Mouse (Mus musculus) small intestine, adult 10 weeks (tissue): ENCODE measurements around the gene Gsta1. TPM values are rescaled to one million over a fixed set of nuclear protein-coding genes. Genes with fewer than 3 reads are reported as not detected.

Source experiments
- polyA plus RNA-seq: library from polyadenylated mRNA; stranded (reverse); fragments of 350-450 nt; fragmentation: Illumina TruSeq; extraction: RNeasy Lipid Tissue Mini Kit (QIAGEN cat#74804); gene quantifications from one replicate; pipeline ENCODE4 v1.2.3, GENCODE M21; 2014; ENCODE audit warnings: low replicate concordance

The Gsta1 gene
- 3,308 TPM for polyA plus RNA-seq

DNA sequence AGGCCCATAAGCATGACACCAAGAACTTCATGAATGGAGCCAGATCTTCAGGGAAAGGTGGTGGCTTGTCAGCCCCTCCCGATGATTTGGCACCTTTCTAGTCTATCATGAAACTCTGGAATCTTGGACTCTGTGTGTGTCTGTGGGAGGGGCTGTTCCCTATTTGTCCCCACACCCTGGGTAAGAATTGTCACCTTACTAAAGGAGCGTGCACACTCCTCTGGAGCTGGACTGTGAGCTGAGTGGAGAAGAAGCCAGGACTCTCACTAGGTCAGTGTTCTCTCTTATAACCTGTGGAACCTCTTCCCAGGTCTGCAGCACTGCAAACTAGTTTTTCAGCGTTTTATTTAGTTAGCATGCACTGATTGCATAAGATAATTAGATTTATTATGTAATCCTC lies at the start of gene Gsta1:
TSS of gene Gsta1 (plus strand) at position 196 of the 400 bp plus-strand sequence.

DNA sequence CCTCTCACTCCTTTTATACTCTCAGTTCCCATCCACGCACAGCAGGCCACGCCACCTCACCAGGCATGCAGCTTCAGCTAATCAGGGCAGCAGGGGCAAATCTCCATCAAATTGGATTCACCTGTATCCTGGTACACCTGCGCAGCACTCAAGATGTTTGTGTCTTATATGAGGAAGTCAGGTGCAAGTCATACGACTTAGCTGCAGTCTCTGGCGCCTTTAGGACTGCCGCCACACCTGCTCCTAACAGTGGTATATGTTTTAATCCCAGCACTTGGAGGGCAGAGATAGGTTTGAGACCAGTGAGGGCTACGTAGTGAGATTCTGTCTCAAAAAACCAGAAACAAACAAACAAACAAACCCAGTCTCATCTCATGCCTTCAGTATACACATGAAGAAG lies 48.0 kb upstream of the Gsta1 start, which contains the start of gene Gsta4:
TSS of gene Gsta4 (plus strand) at position 301 of the 400 bp plus-strand sequence.

DNA sequence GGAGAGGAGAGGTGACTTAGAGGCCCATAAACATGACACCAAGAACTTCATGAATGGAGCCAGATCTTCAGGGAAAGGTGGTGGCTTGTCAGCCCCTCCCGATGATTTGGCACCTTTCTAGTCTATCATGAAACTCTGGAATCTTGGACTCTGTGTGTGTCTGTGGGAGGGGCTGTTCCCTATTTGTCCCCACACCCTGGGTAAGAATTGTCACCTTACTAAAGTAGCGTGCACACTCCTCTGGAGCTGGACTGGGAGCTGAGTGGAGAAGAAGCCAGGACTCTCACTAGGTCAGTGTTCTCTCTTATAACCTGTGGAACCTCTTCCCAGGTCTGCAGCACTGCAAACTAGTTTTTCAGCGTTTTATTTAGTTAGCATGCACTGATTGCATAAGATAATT lies 26.5 kb downstream of the Gsta1 start, which contains the start of gene Gm3776:
TSS of gene Gm3776 (plus strand) at position 216 of the 400 bp plus-strand sequence.

DNA sequence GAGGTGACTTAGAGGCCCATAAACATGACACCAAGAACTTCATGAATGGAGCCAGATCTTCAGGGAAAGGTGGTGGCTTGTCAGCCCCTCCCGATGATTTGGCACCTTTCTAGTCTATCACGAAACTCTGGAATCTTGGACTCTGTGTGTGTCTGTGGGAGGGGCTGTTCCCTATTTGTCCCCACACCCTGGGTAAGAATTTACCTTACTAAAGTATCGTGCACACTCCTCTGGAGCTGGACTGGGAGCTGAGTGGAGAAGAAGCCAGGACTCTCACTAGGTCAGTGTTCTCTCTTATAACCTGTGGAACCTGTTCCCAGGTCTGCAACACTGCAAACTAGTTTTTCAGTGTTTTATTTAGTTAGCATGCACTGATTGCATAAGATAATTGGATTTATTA lies 59.3 kb downstream of the Gsta1 start, which contains the start of gene Gm10639:
TSS of gene Gm10639 (plus strand) at position 201 of the 400 bp plus-strand sequence.

Other genes starting within 250 kb of the Gsta1 start
- not detected for gene Gcm1, start 178.7 kb upstream of the Gsta1 start, polyA plus RNA-seq
- 38.9 TPM for gene Fbxo9, start 121.6 kb upstream of the Gsta1 start, polyA plus RNA-seq
- 40.0 TPM for gene Ick, start 121.5 kb upstream of the Gsta1 start, polyA plus RNA-seq
- 117 TPM for gene Gsta4, start 47.9 kb upstream of the Gsta1 start, polyA plus RNA-seq
- 238 TPM for gene Gm3776, start 26.5 kb downstream of the Gsta1 start, polyA plus RNA-seq
- 2.2 TPM for gene Gm10639, start 59.3 kb downstream of the Gsta1 start, polyA plus RNA-seq
- gene Omt2a, start 84.1 kb downstream of the Gsta1 start, polyA plus RNA-seq: not detected
- not detected for gene Omt2b, start 96.9 kb downstream of the Gsta1 start, polyA plus RNA-seq
- gene Gsta2, start 125.1 kb downstream of the Gsta1 start, polyA plus RNA-seq: 10.9 TPM
- not detected for gene Dppa5a, start 137.5 kb downstream of the Gsta1 start, polyA plus RNA-seq
- gene Ooep, start 148.1 kb downstream of the Gsta1 start, polyA plus RNA-seq: 0.33 TPM
- gene Ddx43, start 165.1 kb downstream of the Gsta1 start, polyA plus RNA-seq: 0.93 TPM
- 5.0 TPM for gene Cgas, start 212.6 kb downstream of the Gsta1 start, polyA plus RNA-seq
- 15.0 TPM for gene Mto1, start 217.6 kb downstream of the Gsta1 start, polyA plus RNA-seq
- not detected for gene Gm17324, start 218.1 kb downstream of the Gsta1 start, polyA plus RNA-seq